Mouse (Mus musculus) ES-E14 (cell line): ENCODE data around the gene Zfhx3.

Experiments
- CHD2 ChIP-seq: IDR thresholded peaks from 2 replicates; pipeline ENCODE4 v1.6.1; 2014; ENCODE audit warnings: mild to moderate bottlenecking, low read depth, low read length, inconsistent platforms
- HCFC1 ChIP-seq: IDR thresholded peaks from 2 replicates; pipeline ENCODE4 v1.6.1; 2012; ENCODE audit warnings: low read length, inconsistent platforms, borderline replicate concordance; ENCODE audit not compliant: insufficient read depth
- MAFK ChIP-seq: IDR thresholded peaks from 2 replicates; pipeline ENCODE4 v1.6.1; 2014; ENCODE audit warnings: mild to moderate bottlenecking, low read depth, low read length, inconsistent platforms; ENCODE audit not compliant: insufficient read depth
- ZC3H11A ChIP-seq: IDR thresholded peaks from 2 replicates; pipeline ENCODE4 v1.6.1; 2012; ENCODE audit warnings: low read depth, mild to moderate bottlenecking, inconsistent platforms, low read length, borderline replicate concordance
- ZNF384 ChIP-seq: IDR thresholded peaks from 2 replicates; pipeline ENCODE4 v1.6.1; 2012; ENCODE audit warnings: low read depth, low read length, inconsistent platforms

- TF ChIP-seq ZNF384 (no peak), CHD2 (no peak), ZC3H11A (no peak), HCFC1 (no peak), MAFK (no peak)
Measured at GRCm38 (mm10) chr8:108086913-108087312, 144.5 kb downstream of the Zfhx3 start.
